ENCODE assay signal across 17 mouse cellular contexts in genomic region chr17:67118676-67119340, GRCm38 (mm10).
DNase-seq lines count a peak whose midpoint lies in the region; ATAC-seq and TF ChIP-seq lines count a peak whose summit lies in the region.
"Had no signal": no experiment of that assay in that cellular context is flagged by ENCODE, and none has a peak within 500 bp of the region (broad histone marks: within the 10 kb centered on the region; RNA-seq: fewer than 3 reads in every experiment).

No protein-coding gene starts in this region.

- H3K4me3 ChIP-seq in hindbrain, embryonic 14.5 days (replicated peaks; ENCODE audit: low read length): no peak overlapping the region
- H3K4me3 ChIP-seq in hindbrain, embryonic 13.5 days: no peak overlapping the region
- H3K4me3 ChIP-seq in lung, postnatal 0 days (ENCODE audit: low read depth, low read length): no peak overlapping the region
- no peak overlapping the region for H3K4me3 ChIP-seq in lung, adult 2 months (replicated peaks; ENCODE audit: extremely low read depth, low read depth, low read length)
- H3K4me3 ChIP-seq: erythroblast, embryonic 14.5 days; layer of hippocampus, adult 2 months; limb, embryonic 10.5 days had no signal

- no peaks in the 10 kb centered on the region for H3K27me3 ChIP-seq in hindbrain, embryonic 14.5 days (ENCODE audit: control insufficient read depth, insufficient read depth, low read length)
- no peaks in the 10 kb centered on the region for H3K27me3 ChIP-seq in hindbrain, embryonic 13.5 days
- H3K27me3 ChIP-seq in lung, postnatal 0 days (replicated peaks; ENCODE audit: insufficient read depth, low read length): no peaks in the 10 kb centered on the region
- no peaks in the 10 kb centered on the region for H3K27me3 ChIP-seq in Patski

- POLR2A ChIA-PET in Patski (lab: Charles Lee): no interaction called here

- no peak overlapping the region for H3K4me2 ChIP-seq in hindbrain, embryonic 14.5 days (replicated peaks)
- no peak overlapping the region for H3K4me2 ChIP-seq in hindbrain, embryonic 13.5 days
- no peak overlapping the region for H3K4me2 ChIP-seq in lung, postnatal 0 days (replicated peaks; ENCODE audit: low read depth, low read length)
- H3K4me2 ChIP-seq: heart, embryonic 11.5 days; liver, embryonic 11.5 days had no signal

- no peaks in the 10 kb centered on the region for H3K36me3 ChIP-seq in hindbrain, embryonic 14.5 days (replicated peaks; ENCODE audit: control insufficient read depth, insufficient read depth)
- no peaks in the 10 kb centered on the region for H3K36me3 ChIP-seq in hindbrain, embryonic 13.5 days
- H3K36me3 ChIP-seq in lung, postnatal 0 days (ENCODE audit: insufficient read depth, low read length): no peaks in the 10 kb centered on the region
- H3K36me3 ChIP-seq: limb, embryonic 10.5 days had no signal

- in situ Hi-C loops in Patski (cut with MboI; ENCODE audit: low pct_unique_long_range_greater_than_20kb): no loop called here

- CTCF ChIA-PET in Patski (lab: Charles Lee): interaction anchor here (0.7 kb wide), 1 partner anchor 18 kb away, joined by 3 read pairs; no protein-coding TSS in a partner anchor

- H3K4me1 ChIP-seq in hindbrain, embryonic 14.5 days (replicated peaks; ENCODE audit: control insufficient read depth, insufficient read depth, low read length): peaks cover 4% of the 10 kb centered on the region; the same call in 1 of the 2 replicates
- H3K4me1 ChIP-seq in hindbrain, embryonic 13.5 days (replicated peaks): peaks cover 27% of the 10 kb centered on the region
- 0 out of 2 replicates have a peak, but pooled peaks cover 5% of the 10 kb centered on the region for H3K4me1 ChIP-seq in lung, postnatal 0 days (ENCODE audit: insufficient read depth, low read depth, low read length)
- peaks cover 15% of the 10 kb centered on the region for H3K4me1 ChIP-seq in lung, adult 2 months (ENCODE audit: control insufficient read depth, insufficient read depth, low read length)
- H3K4me1 ChIP-seq: limb, embryonic 10.5 days had no signal

- 42% methylated on average over 7 of the region's 7 CpGs for WGBS in hindbrain, embryonic 14.5 days
- 51% methylated on average over 7 of the region's 7 CpGs for WGBS in hindbrain, embryonic 13.5 days
- WGBS in lung, postnatal 0 days: 39% methylated on average over 7 of the region's 7 CpGs
- 46% methylated on average over 7 of the region's 7 CpGs for WGBS in lung, adult 2 months

- no peak overlapping the region for H3K9ac ChIP-seq in hindbrain, embryonic 14.5 days
- no peak overlapping the region for H3K9ac ChIP-seq in hindbrain, embryonic 13.5 days
- H3K9ac ChIP-seq in lung, postnatal 0 days (replicated peaks; ENCODE audit: low read depth): no peak overlapping the region

- 0 out of 2 replicates have a peak overlapping the region, but pooled peaks have one; percentile 46 for H3K27ac ChIP-seq in hindbrain, embryonic 14.5 days
- no peak overlapping the region for H3K27ac ChIP-seq in hindbrain, embryonic 13.5 days
- H3K27ac ChIP-seq in lung, postnatal 0 days (ENCODE audit: low read length): no peak overlapping the region
- H3K27ac ChIP-seq: layer of hippocampus, adult 2 months; limb, embryonic 10.5 days had no signal

- H3K9me3 ChIP-seq in hindbrain, embryonic 14.5 days (ENCODE audit: control insufficient read depth, low read length): no peaks in the 10 kb centered on the region
- no peaks in the 10 kb centered on the region for H3K9me3 ChIP-seq in hindbrain, embryonic 13.5 days
- no peaks in the 10 kb centered on the region for H3K9me3 ChIP-seq in lung, postnatal 0 days (ENCODE audit: low read length)
- H3K9me3 ChIP-seq: limb, embryonic 10.5 days had no signal

- ATAC-seq in hindbrain, embryonic 14.5 days (ENCODE audit: low FRiP score): no peak
- ATAC-seq in hindbrain, embryonic 13.5 days (ENCODE audit: low FRiP score): no peak
- 0 out of 2 replicates have a peak, but pooled peaks have one; percentile 28 for ATAC-seq in lung, postnatal 0 days
- peak; percentile 44 for ATAC-seq in Patski
- ATAC-seq: forebrain, embryonic 14.5 days had no signal

- TF ChIP-seq CTCF in lung, postnatal 0 days (IDR thresholded peaks at IDR 0.05): no peak
- no peak for TF ChIP-seq CTCF in lung, adult 2 months (IDR thresholded peaks at IDR 0.05; ENCODE audit: insufficient read depth, low read length)
- TF ChIP-seq CTCF in Patski (IDR thresholded peaks at IDR 0.05): no peak

- no peak for DNase-seq in hindbrain, embryonic 14.5 days (ENCODE audit: low spot score)
- no peak for DNase-seq in lung, postnatal 0 days (ENCODE audit: low spot score)
- DNase-seq in lung, adult 2 months: no peak
- DNase-seq in Muller cell, postnatal 12 days (ENCODE audit: inconsistent ontology term): peak; percentile 24
- no peak for DNase-seq in Patski (ENCODE audit: low read depth, low spot score)
- no peak for DNase-seq in urinary bladder, adult 18-20 months (ENCODE audit: low spot score in 2 of 2)
- DNase-seq in left cerebral cortex, adult 11 months (ENCODE audit: low spot score): no peak
- DNase-seq: cerebellum, adult 9-11 months; kidney, adult 8-10 months; lung, postnatal 14 days had no signal

- no peak for TF ChIP-seq POLR2A in lung, adult 2 months (IDR thresholded peaks at IDR 0.05; ENCODE audit: borderline replicate concordance, extremely low read depth, low read depth, low read length)

- TF ChIP-seq EP300 in lung, postnatal 0 days (IDR thresholded peaks at IDR 0.05): no peak

Comparison
In these comparisons a context has a peak if more than half of its experiments do, and no peak if none do; other contexts are left out.
1. ATAC-seq: peak in lung, postnatal 0 days (single experiment) and Patski (single experiment); none in hindbrain, embryonic 14.5 days (single experiment) and hindbrain, embryonic 13.5 days (single experiment).